Mouse (Mus musculus) E14TG2a.4 (cell line): ENCODE measurements at regions not wholly inside any gene's neighbourhood (a gene's known extent, or its start where the extent isn't known, plus 50 kb on each side); places are given as distances from the start of the nearest gene placed in this dataset.

Experiments
- CTCF ChIP-seq: conservative IDR thresholded peaks from 2 replicates; pipeline ENCODE4 v1.5.1; 2014; ENCODE audit warnings: low read length
- NANOG ChIP-seq: IDR thresholded peaks from 2 replicates; pipeline ENCODE4 v1.6.1; 2014; ENCODE audit warnings: borderline replicate concordance, low read length, mixed read lengths
- POU5F1 ChIP-seq: IDR thresholded peaks from 2 replicates; pipeline ENCODE4 v1.6.1; 2014; ENCODE audit warnings: low read length, borderline replicate concordance

- TF ChIP-seq CTCF: no peak
- no peak for TF ChIP-seq NANOG
- no peak for TF ChIP-seq POU5F1
Observed at GRCm38 (mm10) chr6:31079586-31080259, 120.8 kb upstream of the Klf14 start.
